Mouse (Mus musculus) heart, embryonic 11.5 days (tissue): ENCODE measurements around the gene Il1r2. TPM values are rescaled to one million over a fixed set of nuclear protein-coding genes. Genes with fewer than 3 reads are reported as not detected.

Experiments used
- ATAC-seq: fragments of 200-750 bp; cut with Nextera tagmentation; replicated peaks from 2 replicates; pipeline ENCODE4 v1.8.0; 2017; ENCODE audit warnings: moderate library complexity; ENCODE audit not compliant: insufficient number of reproducible peaks, low FRiP score, low TSS enrichment
- H3K27ac ChIP-seq: fragments of 300-500 bp; sonication (generic); 2 replicates; pipeline ENCODE4 v1.5.1; 2014; ENCODE audit warnings: mild to moderate bottlenecking, low read depth, low read length
- H3K27me3 ChIP-seq: fragments of 300-500 bp; sonication (generic); 2 replicates; pipeline ENCODE4 v1.6.1; 2014; ENCODE audit warnings: mild to moderate bottlenecking, low read length, mixed read lengths; ENCODE audit not compliant: control insufficient read depth, insufficient read depth
- H3K36me3 ChIP-seq: fragments of 300-500 bp; sonication (generic); 2 replicates; pipeline ENCODE4 v1.6.1; 2014; ENCODE audit warnings: mild to moderate bottlenecking, low read length, moderate library complexity, mixed read lengths; ENCODE audit not compliant: control insufficient read depth, insufficient read depth
- H3K4me1 ChIP-seq: fragments of 300-500 bp; sonication (generic); 2 replicates; pipeline ENCODE4 v1.6.1; 2014; ENCODE audit warnings: low read length; ENCODE audit not compliant: control insufficient read depth, insufficient read depth
- H3K4me2 ChIP-seq: fragments of 300-500 bp; sonication (generic); 2 replicates; pipeline ENCODE4 v1.6.1; 2014; ENCODE audit warnings: mild to moderate bottlenecking, moderate library complexity
- H3K4me3 ChIP-seq: fragments of 300-500 bp; sonication (generic); 2 replicates; pipeline ENCODE4 v1.5.1; 2014; ENCODE audit warnings: low read depth, low read length
- H3K9ac ChIP-seq: fragments of 300-500 bp; sonication (generic); 2 replicates; pipeline ENCODE4 v1.6.1; 2014; ENCODE audit warnings: mild to moderate bottlenecking, low read depth, low read length, moderate library complexity
- H3K9me3 ChIP-seq: fragments of 300-500 bp; sonication (generic); replicated peaks from 2 replicates; pipeline ENCODE4 v1.6.1; 2016; ENCODE audit warnings: low read length; ENCODE audit not compliant: control insufficient read depth
- WGBS: fragments of 180-500 bp; shearing (Covaris S2); extraction: QIAGEN DNeasy Blood & Tissue Kit; methylation state at CpG from one replicate; pipeline ENCODE4 v1.1.7; 2014; ENCODE audit not compliant: insufficient replicate concordance; 5-methylcytosine and 5-hydroxymethylcytosine counted together
- polyA plus RNA-seq: library from polyadenylated mRNA; unstranded; fragments of >200 nt; fragmentation: Nextera tagmentation; extraction: Ambion mirVana; gene quantifications from 2 replicates; pipeline ENCODE4 v1.2.1, GENCODE M21; 2014

The Il1r2 gene
- polyA plus RNA-seq, 1 experiment from 2014 or later = 0.14 TPM

DNA sequence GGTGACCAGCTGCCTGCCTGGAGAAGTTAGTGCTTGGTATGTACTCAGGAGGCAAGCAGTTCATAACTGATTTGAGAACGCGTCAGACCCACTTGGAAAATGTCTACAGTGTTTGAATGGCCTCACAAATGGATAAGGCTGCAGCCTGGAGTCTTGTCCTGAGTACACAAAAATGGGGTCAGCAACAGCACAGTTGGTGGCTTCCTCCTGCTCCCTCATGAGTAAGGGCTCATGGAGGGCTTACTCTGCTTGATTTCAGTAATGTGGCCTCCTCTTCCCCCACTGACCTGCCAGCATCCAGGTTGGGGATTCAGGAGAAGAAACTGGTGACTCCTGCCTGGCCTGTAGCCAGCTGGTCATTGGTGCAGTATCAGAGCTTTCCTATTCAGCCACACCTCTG is 42.3 kb upstream of the Il1r2 start:
- Histone ChIP-seq H3K9ac (no peak overlapping the region), H3K4me2 (no peak overlapping the region), H3K27ac (no peak overlapping the region), H3K4me3 (no peak overlapping the region), H3K36me3 (peaks cover 3% of the 10 kb centered on the region), H3K27me3 (no peaks in the 10 kb centered on the region), H3K9me3 (no peaks in the 10 kb centered on the region), H3K4me1 (peaks cover 6% of the 10 kb centered on the region)
- 74% methylated on average over 2 of the region's 2 CpGs for WGBS
- no peak for ATAC-seq

DNA sequence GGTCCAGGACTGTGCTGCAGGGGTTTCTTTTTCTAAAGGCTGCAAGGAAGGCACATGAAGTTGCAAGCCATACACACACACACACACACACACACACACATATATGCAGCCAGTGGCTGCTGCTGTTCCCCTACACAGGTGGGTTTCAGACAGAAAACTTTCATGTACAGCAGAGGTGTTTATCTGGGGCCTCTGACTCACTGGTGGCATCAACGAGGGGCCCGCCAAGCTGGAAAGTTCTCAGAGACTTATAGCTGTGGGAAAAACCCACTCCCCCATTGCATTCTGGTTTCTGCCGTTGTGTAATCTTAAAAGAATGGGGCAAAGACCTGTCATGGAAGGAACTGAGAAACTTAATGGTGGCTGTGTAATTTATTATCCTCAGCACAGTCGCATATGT is 40.6 kb upstream of the Il1r2 start:
- Histone ChIP-seq H3K9me3 (no peaks in the 10 kb centered on the region), H3K4me2 (no peak overlapping the region), H3K4me1 (peaks cover 6% of the 10 kb centered on the region), H3K27ac (no peak overlapping the region), H3K36me3 (no peaks in the 10 kb centered on the region), H3K9ac (no peak overlapping the region), H3K4me3 (no peak overlapping the region), H3K27me3 (no peaks in the 10 kb centered on the region)
- no peak for ATAC-seq
- 71% methylated on average over 4 of the region's 4 CpGs for WGBS

DNA sequence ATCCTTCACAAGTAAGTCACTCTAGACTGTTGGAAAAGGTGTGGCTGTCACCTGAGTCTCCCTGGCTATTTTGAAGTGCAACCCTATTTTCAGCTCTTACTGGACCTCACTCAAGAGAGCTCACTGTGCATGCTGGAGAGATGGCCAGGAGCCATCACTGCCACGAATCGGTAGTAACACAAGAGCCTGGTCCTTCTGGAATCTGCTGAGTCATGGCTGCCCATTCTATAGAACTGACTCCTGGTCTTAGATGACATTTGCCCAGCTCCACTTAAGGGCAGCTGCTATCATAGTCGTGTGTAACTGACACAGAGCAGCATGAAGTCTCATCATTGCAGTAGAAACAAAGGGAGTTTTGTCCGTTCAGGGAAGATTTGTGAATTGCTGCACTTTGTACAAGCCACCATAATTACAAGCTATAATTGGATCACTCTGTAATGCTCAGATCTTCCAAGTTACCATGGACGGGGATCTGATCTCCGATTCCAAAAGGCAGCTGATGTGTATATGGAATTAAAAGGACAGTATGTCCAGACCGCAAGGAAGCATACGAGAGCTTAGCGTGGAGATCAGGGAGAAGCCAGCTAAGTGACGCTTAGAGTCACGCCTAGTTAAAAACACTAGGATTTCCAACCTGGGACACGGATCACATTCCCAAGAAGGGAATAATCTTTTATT is 40.0 kb upstream of the Il1r2 start:
- H3K4me3 ChIP-seq = no peak overlapping the region
- H3K36me3 ChIP-seq = no peaks in the 10 kb centered on the region
- ATAC-seq = no peak
- H3K4me1 ChIP-seq = peaks cover 6% of the 10 kb centered on the region
- no peak overlapping the region for H3K4me2 ChIP-seq
- no peak overlapping the region for H3K27ac ChIP-seq
- WGBS = 67% methylated on average over 12 of the region's 12 CpGs
- no peaks in the 10 kb centered on the region for H3K27me3 ChIP-seq
- no peak overlapping the region for H3K9ac ChIP-seq
- H3K9me3 ChIP-seq = no peaks in the 10 kb centered on the region

DNA sequence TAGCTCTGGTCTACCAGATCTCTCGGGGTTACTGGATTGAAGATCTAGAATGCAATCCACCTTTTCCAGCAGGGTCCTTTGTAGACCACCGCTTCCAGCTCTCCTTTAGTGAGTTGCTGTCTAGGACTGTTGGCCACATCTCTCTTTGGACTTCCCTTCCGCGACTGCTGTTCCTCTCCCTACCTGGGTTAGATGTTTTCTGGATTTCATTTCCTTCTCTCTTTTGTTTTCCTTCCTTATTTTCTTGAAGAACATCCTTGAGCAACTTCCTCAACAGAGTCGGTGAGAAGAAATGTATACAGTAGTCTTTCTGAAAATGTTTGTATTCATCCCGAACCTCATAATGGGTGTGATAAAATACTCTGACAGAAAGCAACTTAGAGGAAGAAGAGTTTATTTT is 36.0 kb upstream of the Il1r2 start:
- 86% methylated on average over 6 of the region's 6 CpGs for WGBS
- no peak for ATAC-seq
- H3K9me3 ChIP-seq = no peaks in the 10 kb centered on the region

DNA sequence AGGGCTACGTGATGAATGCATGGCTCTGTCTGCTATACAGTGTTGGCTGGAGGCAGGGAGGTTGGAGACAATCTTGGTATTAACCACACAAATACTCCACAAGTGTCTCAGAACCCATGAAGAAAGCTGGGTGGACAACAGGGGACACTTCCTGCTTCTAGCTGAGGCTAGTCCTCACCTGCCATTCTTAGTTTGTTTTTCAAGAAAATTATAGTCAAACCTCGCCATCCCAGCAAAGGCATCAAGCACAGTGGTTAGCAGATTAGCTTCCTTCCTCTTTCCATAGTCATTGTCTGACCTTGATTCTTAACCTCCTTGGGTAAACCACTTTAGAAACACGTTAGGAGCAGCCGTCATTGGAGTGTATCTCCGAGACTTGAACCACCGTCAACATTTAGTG is 28.2 kb upstream of the Il1r2 start:
- Histone ChIP-seq H3K27me3 (no peaks in the 10 kb centered on the region), H3K4me2 (no peak overlapping the region), H3K9ac (no peak overlapping the region), H3K36me3 (no peaks in the 10 kb centered on the region), H3K9me3 (no peaks in the 10 kb centered on the region), H3K27ac (no peak overlapping the region), H3K4me3 (no peak overlapping the region), H3K4me1 (no peaks in the 10 kb centered on the region)
- WGBS = 70% methylated on average over 6 of the region's 6 CpGs
- no peak for ATAC-seq

More for the DNA sequence above, 36.0 kb upstream of the Il1r2 start:
- no peaks in the 10 kb centered on the region for H3K36me3 ChIP-seq
- H3K27me3 ChIP-seq = no peaks in the 10 kb centered on the region
- peaks cover 6% of the 10 kb centered on the region for H3K4me1 ChIP-seq
- no peak overlapping the region for H3K4me2 ChIP-seq
- no peak overlapping the region for H3K9ac ChIP-seq
- H3K4me3 ChIP-seq = no peak overlapping the region
- no peak overlapping the region for H3K27ac ChIP-seq

DNA sequence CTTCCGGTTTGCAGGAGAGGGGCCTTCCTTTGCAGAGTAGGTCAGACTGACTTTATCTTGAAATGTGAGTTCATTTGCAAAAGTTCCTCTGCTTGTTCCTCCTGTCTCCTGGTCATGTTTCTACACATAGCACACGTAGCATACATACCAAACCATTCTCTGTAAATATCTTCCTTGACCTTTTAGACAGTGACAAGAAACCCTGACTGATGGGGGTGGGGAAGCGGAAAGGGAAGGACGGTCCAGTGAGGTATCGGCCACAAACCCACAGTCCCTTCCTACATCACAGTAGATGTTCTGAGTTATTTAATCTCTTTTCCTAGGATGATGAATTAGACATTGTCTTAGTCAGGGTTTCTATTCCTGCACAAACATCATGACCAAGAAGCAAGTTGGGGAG is 27.3 kb upstream of the Il1r2 start:
- no peak for ATAC-seq
- no peaks in the 10 kb centered on the region for H3K4me1 ChIP-seq
- no peaks in the 10 kb centered on the region for H3K9me3 ChIP-seq
- no peaks in the 10 kb centered on the region for H3K27me3 ChIP-seq
- no peaks in the 10 kb centered on the region for H3K36me3 ChIP-seq
- H3K4me3 ChIP-seq = no peak overlapping the region
- no peak overlapping the region for H3K27ac ChIP-seq
- no peak overlapping the region for H3K4me2 ChIP-seq
- H3K9ac ChIP-seq = no peak overlapping the region
- 71% methylated on average over 5 of the region's 5 CpGs for WGBS

DNA sequence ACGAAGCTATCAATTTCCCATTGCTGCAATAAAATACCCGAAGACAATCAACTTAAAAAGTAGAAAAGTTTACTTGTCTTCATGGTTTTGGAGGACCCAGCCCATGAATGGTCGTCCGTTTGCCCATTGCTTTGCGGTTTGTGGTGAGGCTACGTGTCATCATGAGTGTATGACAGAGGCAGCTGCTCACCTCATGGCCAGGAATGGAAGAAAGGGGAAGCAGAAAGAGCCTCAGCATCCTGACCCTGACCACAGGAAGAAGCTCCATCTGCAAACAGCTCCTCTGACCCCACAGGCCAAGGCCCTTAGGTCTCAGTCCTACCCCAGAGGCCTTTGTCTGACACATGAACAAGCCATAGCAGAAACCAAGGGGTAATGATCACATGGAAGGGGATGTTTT is 22.7 kb upstream of the Il1r2 start:
- 87% methylated on average over 6 of the region's 6 CpGs for WGBS
- Histone ChIP-seq H3K36me3 (no peaks in the 10 kb centered on the region), H3K4me3 (no peak overlapping the region), H3K4me1 (no peaks in the 10 kb centered on the region), H3K9me3 (no peaks in the 10 kb centered on the region), H3K9ac (no peak overlapping the region), H3K27me3 (no peaks in the 10 kb centered on the region), H3K4me2 (no peak overlapping the region), H3K27ac (no peak overlapping the region)
- ATAC-seq = no peak

DNA sequence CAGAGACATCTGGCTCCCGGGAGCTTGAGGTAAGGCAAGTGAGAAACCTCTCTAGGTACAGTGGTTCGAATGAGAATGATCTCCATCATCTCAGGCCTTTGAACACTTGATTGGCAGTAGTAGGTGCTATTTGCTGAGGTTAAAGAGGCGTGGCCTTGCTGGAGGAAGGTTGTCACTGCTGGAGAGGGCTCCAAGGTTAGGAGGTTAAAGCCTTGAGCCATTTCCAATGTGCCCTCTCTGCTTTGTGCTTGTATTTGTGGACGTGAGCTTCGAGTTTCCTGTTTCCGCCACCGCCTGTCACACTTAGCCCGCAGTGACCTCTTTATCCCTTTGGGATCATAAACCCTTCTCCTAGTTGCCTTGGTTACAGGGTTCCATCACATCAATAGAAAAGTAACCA is 21.7 kb upstream of the Il1r2 start:
- no peaks in the 10 kb centered on the region for H3K27me3 ChIP-seq
- no peak overlapping the region for H3K27ac ChIP-seq
- H3K4me1 ChIP-seq = no peaks in the 10 kb centered on the region
- 57% methylated on average over 8 of the region's 8 CpGs for WGBS
- no peak overlapping the region for H3K9ac ChIP-seq
- no peak overlapping the region for H3K4me3 ChIP-seq
- no peak for ATAC-seq
- no peaks in the 10 kb centered on the region for H3K9me3 ChIP-seq
- no peak overlapping the region for H3K4me2 ChIP-seq
- no peaks in the 10 kb centered on the region for H3K36me3 ChIP-seq

DNA sequence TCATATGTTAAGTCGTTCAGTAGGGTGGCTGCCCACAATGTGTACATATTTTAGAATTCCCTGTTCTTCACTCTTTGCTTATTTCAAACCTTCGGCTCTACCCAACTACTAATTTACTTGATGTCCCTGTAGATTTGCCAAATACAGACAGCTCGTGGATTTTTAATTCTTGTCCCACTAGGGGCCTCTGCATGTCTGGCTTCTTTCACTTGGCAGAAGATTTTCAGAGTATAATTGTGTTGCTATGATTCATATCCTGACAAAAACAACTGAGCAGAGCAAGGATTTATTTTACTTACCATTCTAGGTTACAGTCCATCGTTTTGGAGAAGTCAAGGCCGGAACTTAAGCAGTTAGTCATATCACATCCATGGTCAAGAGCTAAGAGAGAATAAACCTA is 20.8 kb upstream of the Il1r2 start:
- WGBS = 79% methylated on average over 5 of the region's 5 CpGs
- Histone ChIP-seq H3K9me3 (no peaks in the 10 kb centered on the region), H3K27ac (no peak overlapping the region), H3K4me3 (no peak overlapping the region), H3K9ac (no peak overlapping the region), H3K27me3 (no peaks in the 10 kb centered on the region), H3K4me2 (no peak overlapping the region), H3K36me3 (no peaks in the 10 kb centered on the region), H3K4me1 (no peaks in the 10 kb centered on the region)
- no peak for ATAC-seq
